Mouse (Mus musculus) spleen, adult 2 months (tissue): ENCODE measurements at regions not wholly inside any gene's neighbourhood (a gene's known extent, or its start where the extent isn't known, plus 50 kb on each side); places are given as distances from the start of the nearest gene placed in this dataset.

Experiments
- CTCF ChIP-seq: fragments of 200-500 bp; IDR thresholded peaks from 2 replicates; pipeline ENCODE4 v1.5.1; 2011; ENCODE audit warnings: mild to moderate bottlenecking, inconsistent platforms; ENCODE audit not compliant: insufficient read depth, insufficient read length, insufficient replicate concordance; ENCODE audit errors: extremely low read depth
- POLR2A ChIP-seq: fragments of 200-500 bp; IDR thresholded peaks from 2 replicates; pipeline ENCODE4 v1.6.1; 2011; ENCODE audit warnings: low read depth, low read length, inconsistent platforms

DNA sequence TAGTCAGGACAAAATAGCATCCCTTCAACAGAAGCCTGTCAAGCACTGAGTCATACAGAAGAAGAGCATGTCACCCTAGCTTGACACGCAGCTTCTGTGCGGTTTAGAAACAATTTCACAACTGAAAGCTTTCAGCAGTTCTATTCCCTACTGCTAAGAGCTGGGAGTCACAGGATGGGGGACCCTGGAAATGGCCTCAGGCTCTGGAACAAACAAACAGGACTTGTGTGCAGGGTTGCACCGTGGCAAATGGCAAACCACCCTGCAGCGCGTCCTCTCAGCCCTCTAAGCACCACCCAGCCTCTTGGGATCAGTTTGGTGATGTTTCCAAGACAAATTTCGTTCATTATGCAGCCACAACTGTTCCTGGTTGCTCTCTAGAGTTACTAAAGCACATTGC is 163.6 kb upstream of the Otx2 start:
- no peak for TF ChIP-seq CTCF
- no peak for TF ChIP-seq POLR2A
